Mouse (Mus musculus): ENCODE measurements around the gene Dennd1a.

DNA sequence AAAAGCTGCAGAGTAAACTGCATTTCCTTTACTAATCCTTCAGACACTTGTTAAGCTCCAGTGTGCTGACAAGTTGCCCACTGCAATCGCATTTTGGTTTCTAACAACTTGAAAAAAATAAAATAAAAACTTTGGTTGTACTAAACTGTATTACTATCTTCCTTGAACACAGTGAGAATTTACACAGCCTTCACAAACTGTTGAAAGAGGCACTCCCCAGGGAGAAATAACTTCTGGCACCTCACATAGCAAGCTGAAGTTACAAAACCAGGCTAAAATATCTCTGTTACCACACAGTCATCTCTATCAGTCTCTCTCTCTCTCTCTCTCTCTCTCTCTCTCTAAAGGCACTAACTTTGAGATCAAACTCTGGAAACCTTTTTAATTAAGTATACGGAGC, 63.4 kb downstream of the Dennd1a start:
- TF ChIP-seq CTCF (IDR thresholded peaks at IDR 0.05; ENCODE audit: low read depth) (no peak), EP300 (IDR thresholded peaks at IDR 0.05; ENCODE audit: low read depth) (no peak)

Data from liver, postnatal 0 days (tissue).